Comparison of ENCODE assay signal across 8 mouse cellular contexts in the genomic region with DNA sequence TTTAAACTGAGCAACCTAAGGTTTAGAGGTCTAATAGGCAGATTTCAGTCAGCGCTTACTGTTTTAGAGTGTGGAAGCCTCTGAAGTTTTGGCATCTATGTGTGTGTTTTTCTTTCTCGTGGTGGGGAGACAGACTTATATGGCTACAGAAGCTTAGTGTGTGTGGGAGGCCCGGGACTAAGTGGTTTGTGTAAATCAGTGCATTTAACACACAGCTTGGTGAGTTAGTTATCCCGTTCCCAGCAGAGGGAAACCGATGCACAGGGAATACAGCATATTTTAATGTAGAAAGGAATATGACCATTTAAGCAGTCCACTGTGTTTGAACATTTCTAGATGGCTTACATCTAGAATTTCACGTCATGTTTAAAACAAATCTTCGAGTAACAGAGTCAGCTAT. TPM values are rescaled to one million over a fixed set of nuclear protein-coding genes. Genes with fewer than 3 reads are reported as not detected.
DNase-seq lines count a peak whose midpoint lies in the region; ATAC-seq and TF ChIP-seq lines count a peak whose summit lies in the region.

No protein-coding gene starts in this region.

- WGBS in kidney, postnatal 0 days = 25% methylated on average over 7 of the region's 7 CpGs
- 43% methylated on average over 7 of the region's 7 CpGs for WGBS in embryonic facial prominence, embryonic 13.5 days
- 28% methylated on average over 7 of the region's 7 CpGs for WGBS in intestine, embryonic 14.5 days

- H3K27ac ChIP-seq in kidney, postnatal 0 days = no peak overlapping the region
- H3K27ac ChIP-seq in embryonic facial prominence, embryonic 13.5 days = no peak overlapping the region
- no peak overlapping the region for H3K27ac ChIP-seq in intestine, embryonic 14.5 days (ENCODE audit: low read depth)

- ATAC-seq in kidney, postnatal 0 days (replicated peaks; ENCODE audit: low FRiP score, low read depth) = no peak
- no peak for ATAC-seq in embryonic facial prominence, embryonic 13.5 days (ENCODE audit: insufficient number of reproducible peaks, insufficient read depth, low FRiP score, low TSS enrichment, low read depth)
- no peak for ATAC-seq in intestine, embryonic 14.5 days (replicated peaks; ENCODE audit: low FRiP score, low TSS enrichment, low read depth)

- peak overlapping the region; percentile 87 for H3K4me3 ChIP-seq in kidney, postnatal 0 days (replicated peaks; ENCODE audit: low read depth, low read length)
- H3K4me3 ChIP-seq in embryonic facial prominence, embryonic 13.5 days = peak overlapping the region; percentile 75
- peak overlapping the region; percentile 92 for H3K4me3 ChIP-seq in intestine, embryonic 14.5 days (ENCODE audit: low read depth, low read length)
- H3K4me3 ChIP-seq in myocyte = peak overlapping the region; percentile 46

- peak; percentile 23; the same call in 1 of the 2 replicates for TF ChIP-seq CTCF in kidney, postnatal 0 days (IDR thresholded peaks at IDR 0.05; ENCODE audit: low read depth)

- no peak for TF ChIP-seq POLR2A in myocyte (IDR thresholded peaks at IDR 0.05; ENCODE audit: insufficient read length, low read depth)

- no peak overlapping the region for H3ac ChIP-seq in myocyte (ENCODE audit: control insufficient read depth, insufficient read length)

- H3K79me2 ChIP-seq in myocyte (ENCODE audit: control insufficient read depth, insufficient read depth) = peaks cover 59% of the 10 kb centered on the region

- no peaks in the 10 kb centered on the region for H3K27me3 ChIP-seq in kidney, postnatal 0 days (ENCODE audit: insufficient read depth, low read length)
- no peaks in the 10 kb centered on the region for H3K27me3 ChIP-seq in embryonic facial prominence, embryonic 13.5 days
- H3K27me3 ChIP-seq in intestine, embryonic 14.5 days (replicated peaks; ENCODE audit: control insufficient read depth, insufficient read depth, low read length) = no peaks in the 10 kb centered on the region
- no peaks in the 10 kb centered on the region for H3K27me3 ChIP-seq in myocyte (ENCODE audit: control insufficient read depth, insufficient read depth, insufficient read length)

- peak overlapping the region; percentile 91 for H3K9ac ChIP-seq in kidney, postnatal 0 days (ENCODE audit: low read depth, low read length)
- H3K9ac ChIP-seq in embryonic facial prominence, embryonic 13.5 days = peak overlapping the region; percentile 81
- H3K9ac ChIP-seq in intestine, embryonic 14.5 days (ENCODE audit: low read length) = peak overlapping the region; percentile 77

- peak overlapping the region; percentile 83 for H3K4me2 ChIP-seq in kidney, postnatal 0 days (ENCODE audit: low read length)
- H3K4me2 ChIP-seq in embryonic facial prominence, embryonic 13.5 days = peak overlapping the region; percentile 79
- peak overlapping the region; percentile 81 for H3K4me2 ChIP-seq in intestine, embryonic 14.5 days (ENCODE audit: low read length)
- peak overlapping the region; percentile 86 for H3K4me2 ChIP-seq in myocyte (ENCODE audit: low read depth)

- H3K4me1 ChIP-seq in kidney, postnatal 0 days (replicated peaks; ENCODE audit: insufficient read depth, low read length) = 0 out of 2 replicates have a peak, but pooled peaks cover 4% of the 10 kb centered on the region
- H3K4me1 ChIP-seq in embryonic facial prominence, embryonic 13.5 days = peaks cover 16% of the 10 kb centered on the region
- H3K4me1 ChIP-seq in intestine, embryonic 14.5 days (replicated peaks; ENCODE audit: control insufficient read depth, insufficient read depth, low read length) = peaks cover 15% of the 10 kb centered on the region

- no peaks in the 10 kb centered on the region for H3K9me3 ChIP-seq in kidney, postnatal 0 days (replicated peaks; ENCODE audit: low read length)
- H3K9me3 ChIP-seq in embryonic facial prominence, embryonic 13.5 days = no peaks in the 10 kb centered on the region
- H3K9me3 ChIP-seq in intestine, embryonic 14.5 days (ENCODE audit: control insufficient read depth, low read length) = no peaks in the 10 kb centered on the region

- peak; percentile 52 for DNase-seq in kidney, postnatal 0 days (ENCODE audit: low spot score)
- DNase-seq in kidney, postnatal 25 days = no peak
- no peak for DNase-seq in intestine, embryonic 14.5 days (ENCODE audit: low spot score)
- DNase-seq in testis, postnatal 14 days (ENCODE audit: low spot score) = no peak
- DNase-seq in cerebellum, adult 18-20 months = no peak
- no peak for DNase-seq in Muller cell, postnatal 12 days (ENCODE audit: inconsistent ontology term)

- H3K36me3 ChIP-seq in kidney, postnatal 0 days (ENCODE audit: insufficient read depth, low read length) = no peaks in the 10 kb centered on the region
- no peaks in the 10 kb centered on the region for H3K36me3 ChIP-seq in embryonic facial prominence, embryonic 13.5 days
- H3K36me3 ChIP-seq in intestine, embryonic 14.5 days (ENCODE audit: control insufficient read depth, insufficient read depth, low read length) = no peaks in the 10 kb centered on the region
- no peaks in the 10 kb centered on the region for H3K36me3 ChIP-seq in myocyte (ENCODE audit: control insufficient read depth, insufficient read depth)

TF ChIP-seq in myocyte, 11 proteins besides CTCF, POLR2A, EP300 and RAD21:
- TF ChIP-seq TCF12 (IDR thresholded peaks at IDR 0.05; ENCODE audit: insufficient read depth, poor library complexity, severe bottlenecking) = no peak
- no peak for TF ChIP-seq E2F4 (IDR thresholded peaks at IDR 0.05; ENCODE audit: insufficient read depth)
- TF ChIP-seq POLR2AphosphoS2 (IDR thresholded peaks at IDR 0.05; ENCODE audit: insufficient read length, low read depth) = no peak
- no peak for TF ChIP-seq REST (IDR thresholded peaks at IDR 0.05; ENCODE audit: insufficient read depth, insufficient read length)

RNA-seq across cellular contexts. Expression of gene Dcbld2, which starts 1.6 kb away (rescaled TPM):
- 2.8 and 3.6 TPM in 2 replicates for polyA plus RNA-seq in kidney, postnatal 0 days (2015; fragmentation: Nextera tagmentation; extraction: Ambion mirVana)
- 5.6 TPM in 2 replicates for polyA plus RNA-seq in embryonic facial prominence, embryonic 13.5 days (2015; fragmentation: Nextera tagmentation; extraction: Ambion mirVana)
- polyA plus RNA-seq in intestine, embryonic 14.5 days (2014; fragmentation: Nextera tagmentation; extraction: Ambion mirVana) = 9.2 and 9.8 TPM in 2 replicates
- polyA plus RNA-seq in myocyte (2012; fragmentation: generic; extraction: Trizol) = 10.4 TPM
